Mouse (Mus musculus) megakaryocyte, embryonic 14.5 days (primary cell): ENCODE data around the gene Parp8.

Experiments used
- FLI1 ChIP-seq: IDR thresholded peaks from 2 replicates; pipeline ENCODE4 v1.6.1; 2012; ENCODE audit warnings: low read length, inconsistent platforms, mixed read lengths
- GATA1 ChIP-seq: IDR thresholded peaks from 3 replicates; pipeline ENCODE4 v1.6.1; 2012; ENCODE audit warnings: mixed read lengths, low read length, inconsistent platforms, borderline replicate concordance

- TF ChIP-seq GATA1 (no peak), FLI1 (no peak)
These were observed 126.9 kb downstream of the Parp8 start for GRCm38 (mm10) chr13:116898395-116898794.
